Mouse (Mus musculus) right cerebral cortex, postnatal 25 days (tissue): ENCODE data around the gene Fam47c.

Source experiments
- DNase-seq: peaks from one replicate; pipeline ENCODE4 v3.0.0; 2022

Gene Fam47c

DNA sequence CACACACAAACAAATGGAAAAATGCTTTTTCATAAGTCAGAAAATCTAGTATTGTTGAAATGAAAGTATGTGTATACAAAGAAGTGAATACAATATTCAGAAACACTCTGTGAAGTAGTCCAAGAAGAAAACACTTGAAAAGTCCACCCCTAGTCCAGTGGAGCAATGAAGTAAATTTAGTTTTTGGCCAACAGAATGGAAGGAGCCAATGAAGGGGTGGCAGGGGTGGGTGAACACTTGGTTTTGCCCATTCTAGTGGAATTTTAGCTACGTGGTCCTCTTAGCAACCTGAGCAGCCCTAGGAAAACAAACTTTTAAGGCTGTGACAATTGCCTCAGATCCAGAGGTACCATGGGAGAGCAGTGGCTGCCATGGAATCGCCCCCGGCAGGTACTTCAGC is at the start of gene Fam47c:
Gene Fam47c (plus strand): TSS at position 301 of the 400 bp plus-strand sequence.
- no peak for DNase-seq

GRCm38 (mm10) chrX:78769408-78769807 is 31.8 kb downstream of the Fam47c start:
- no peak for DNase-seq

DNA sequence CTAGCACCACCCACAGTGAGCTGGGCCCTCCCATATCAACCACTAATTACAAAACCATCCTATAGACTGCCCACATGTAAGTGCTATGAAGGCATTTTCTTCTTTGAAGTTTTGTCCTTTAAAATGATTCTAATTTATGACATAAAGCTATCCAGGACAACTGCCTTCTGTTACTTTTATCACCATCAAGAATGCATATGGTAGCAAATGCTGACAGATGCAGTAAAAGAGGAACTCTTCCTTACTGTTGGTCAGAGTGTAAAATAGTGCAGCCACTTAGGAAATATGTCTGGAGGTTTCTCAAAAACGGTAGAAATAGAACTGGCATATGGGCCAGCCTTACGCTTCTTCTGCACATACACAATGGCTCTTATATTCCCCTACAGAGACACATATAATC is 39.5 kb downstream of the Fam47c start:
- no peak for DNase-seq
